Mouse (Mus musculus) CH12.LX (cell line): Measurements from ENCODE around the gene Tnfaip2. TPM values are rescaled to one million over a fixed set of nuclear protein-coding genes. Genes with fewer than 3 reads are reported as not detected.

Source experiments
- DNase-seq: peaks from one replicate; pipeline ENCODE4 v3.0.0-alpha.2; 2013; ENCODE audit errors: extremely low read depth
- H3K27ac ChIP-seq: 2 replicates; pipeline ENCODE4 v1.5.1; 2012; ENCODE audit warnings: low read depth, mild to moderate bottlenecking, control low read depth, moderate library complexity; ENCODE audit not compliant: insufficient read depth
- H3K27me3 ChIP-seq: replicated peaks from 2 replicates; pipeline ENCODE3; 2012; ENCODE audit warnings: inconsistent platforms
- H3K36me3 ChIP-seq, 2 experiments: replicated peaks in 1 of 2; 2 replicates each; pipeline versions ENCODE3 to v1.6.1; 2012; ENCODE audit warnings: inconsistent platforms in 1 of 2, low read length in 1 of 2, mild to moderate bottlenecking in 1 of 2, mixed read lengths in 1 of 2, moderate library complexity in 1 of 2; ENCODE audit not compliant: control insufficient read depth in 1 of 2, insufficient read depth in 1 of 2
- H3K4me1 ChIP-seq, 2 experiments: 2 replicates each; pipeline ENCODE4 v1.6.1; 2012; ENCODE audit warnings: inconsistent platforms in 1 of 2, moderate library complexity in 1 of 2; ENCODE audit not compliant: insufficient read depth in 2 of 2, control insufficient read depth in 1 of 2
- H3K4me2 ChIP-seq: 2 replicates; pipeline ENCODE4 v1.6.1; 2012; ENCODE audit warnings: low read depth, mild to moderate bottlenecking, control low read depth; ENCODE audit not compliant: poor library complexity, insufficient read depth, severe bottlenecking
- H3K4me3 ChIP-seq, 3 experiments: fragments of 150-350 bp in 1 of 3; sonication (generic) in 1 of 3; replicated peaks in 1 of 3; 2 replicates each; pipeline versions ENCODE3 to v1.5.1; 2011 to 2012; ENCODE audit warnings: low read depth in 2 of 3, low read length in 2 of 3, mild to moderate bottlenecking in 2 of 3, moderate library complexity in 2 of 3, control low read depth in 1 of 3, improper control_type of control experiment in 1 of 3, inconsistent platforms in 1 of 3, mixed read lengths in 1 of 3; ENCODE audit not compliant: poor library complexity in 1 of 3
- H3K79me2 ChIP-seq: replicated peaks from 2 replicates; pipeline ENCODE4 v1.6.1; 2012; ENCODE audit warnings: mild to moderate bottlenecking, moderate library complexity; ENCODE audit not compliant: control insufficient read depth, poor library complexity, insufficient read depth, severe bottlenecking; ENCODE audit errors: extremely low read depth
- H3K9ac ChIP-seq: 2 replicates; pipeline ENCODE4 v1.6.1; 2012; ENCODE audit warnings: low read depth, mild to moderate bottlenecking, control low read depth, moderate library complexity; ENCODE audit not compliant: insufficient read depth
- H3K9me3 ChIP-seq: replicated peaks from 2 replicates; pipeline ENCODE3; 2012; ENCODE audit warnings: low read length, inconsistent platforms, mixed read lengths
- BHLHE40 ChIP-seq: IDR thresholded peaks from 2 replicates; pipeline ENCODE4 v1.6.1; 2011; ENCODE audit warnings: mild to moderate bottlenecking, low read depth, low read length, improper control_type of control experiment
- CHD1 ChIP-seq: IDR thresholded peaks from 2 replicates; pipeline ENCODE4 v1.6.1; 2012; ENCODE audit warnings: low read depth, low read length, improper control_type of control experiment, inconsistent platforms
- CHD2 ChIP-seq: IDR thresholded peaks from 2 replicates; pipeline ENCODE4 v1.6.1; 2011; ENCODE audit warnings: low read length, improper control_type of control experiment
- CTCF ChIP-seq, 2 experiments: IDR thresholded peaks in 1 of 2; conservative IDR thresholded peaks in 1 of 2; 2 replicates each; pipeline ENCODE4 v1.5.1; 2011 to 2012; ENCODE audit warnings: low read depth in 2 of 2, low read length in 2 of 2, improper control_type of control experiment in 1 of 2, inconsistent platforms in 1 of 2, mild to moderate bottlenecking in 1 of 2, moderate library complexity in 1 of 2
- E2F4 ChIP-seq: IDR thresholded peaks from 2 replicates; pipeline ENCODE4 v1.6.1; 2011; ENCODE audit warnings: low read depth, low read length, improper control_type of control experiment; ENCODE audit not compliant: insufficient replicate concordance
- HCFC1 ChIP-seq: IDR thresholded peaks from 2 replicates; pipeline ENCODE4 v1.6.1; 2012; ENCODE audit warnings: low read depth, mild to moderate bottlenecking, inconsistent platforms, low read length, improper control_type of control experiment
- JUN ChIP-seq: IDR thresholded peaks from 2 replicates; pipeline ENCODE4 v1.6.1; 2011; ENCODE audit warnings: low read depth, mild to moderate bottlenecking, low read length, improper control_type of control experiment, moderate library complexity; ENCODE audit not compliant: insufficient read depth
- JUND ChIP-seq: conservative IDR thresholded peaks from 2 replicates; pipeline ENCODE4 v1.6.1; 2011; ENCODE audit warnings: low read depth, low read length, improper control_type of control experiment
- KAT2A ChIP-seq: IDR thresholded peaks from 2 replicates; pipeline ENCODE4 v1.6.1; 2012; ENCODE audit warnings: low read length, improper control_type of control experiment, inconsistent platforms; ENCODE audit not compliant: insufficient replicate concordance
- MAFK ChIP-seq: IDR thresholded peaks from 2 replicates; pipeline ENCODE4 v1.6.1; 2011; ENCODE audit warnings: low read length, improper control_type of control experiment; ENCODE audit not compliant: insufficient replicate concordance
- MAX ChIP-seq: IDR thresholded peaks from 2 replicates; pipeline ENCODE4 v1.6.1; 2011; ENCODE audit warnings: low read length, improper control_type of control experiment
- POLR2A ChIP-seq: IDR thresholded peaks from 2 replicates; pipeline ENCODE4 v1.6.1; 2011; ENCODE audit warnings: low read depth, mild to moderate bottlenecking, improper control_type of control experiment, low read length
- RAD21 ChIP-seq: IDR thresholded peaks from 2 replicates; pipeline ENCODE4 v1.6.1; 2011; ENCODE audit warnings: low read depth, mild to moderate bottlenecking, low read length, improper control_type of control experiment, moderate library complexity
- RCOR1 ChIP-seq: conservative IDR thresholded peaks from 2 replicates; pipeline ENCODE4 v1.6.1; 2012; ENCODE audit warnings: low read depth, mild to moderate bottlenecking, inconsistent platforms, low read length, improper control_type of control experiment
- SIN3A ChIP-seq: IDR thresholded peaks from 2 replicates; pipeline ENCODE4 v1.6.1; 2012; ENCODE audit warnings: low read length, improper control_type of control experiment, inconsistent platforms
- TBP ChIP-seq: conservative IDR thresholded peaks from 2 replicates; pipeline ENCODE4 v1.6.1; 2011; ENCODE audit warnings: low read depth, low read length, improper control_type of control experiment
- UBTF ChIP-seq: IDR thresholded peaks from 2 replicates; pipeline ENCODE4 v1.6.1; 2012; ENCODE audit warnings: low read depth, mild to moderate bottlenecking, inconsistent platforms, low read length, improper control_type of control experiment, moderate library complexity
- USF1 ChIP-seq: IDR thresholded peaks from 2 replicates; pipeline ENCODE4 v1.6.1; 2014; ENCODE audit warnings: low read depth, mild to moderate bottlenecking, inconsistent platforms, low read length, improper control_type of control experiment
- USF2 ChIP-seq: conservative IDR thresholded peaks from 2 replicates; pipeline ENCODE4 v1.6.1; 2011; ENCODE audit warnings: low read depth, low read length, improper control_type of control experiment
- ZKSCAN1 ChIP-seq: IDR thresholded peaks from 2 replicates; pipeline ENCODE4 v1.6.1; 2012; ENCODE audit warnings: low read depth, inconsistent platforms, low read length, improper control_type of control experiment, borderline replicate concordance
- ZMIZ1 ChIP-seq: IDR thresholded peaks from 2 replicates; pipeline ENCODE4 v1.6.1; 2012; ENCODE audit warnings: low read depth, mild to moderate bottlenecking, inconsistent platforms, low read length, improper control_type of control experiment
- ZNF384 ChIP-seq: IDR thresholded peaks from 2 replicates; pipeline ENCODE4 v1.6.1; 2012; ENCODE audit warnings: low read depth, low read length, improper control_type of control experiment, inconsistent platforms
- dilution Hi-C: fragments of 300-500 bp; cut with MboI; formaldehyde crosslinking; loops from 2 replicates; pipeline ENCODE4 v1.14.3; 2020; ENCODE audit warnings: low sequenced_read_pairs; ENCODE audit not compliant: extremely low pct_unique_long_range_greater_than_20kb, extremely low pct_ligation_motif_present
- in situ Hi-C: fragments of 300-500 bp; cut with MboI; formaldehyde crosslinking; loops from 3 replicates; pipeline ENCODE4 v1.14.3; 2019; ENCODE audit warnings: low sequenced_read_pairs, low pct_ligation_motif_present, low pct_unique_long_range_greater_than_20kb, mixed read lengths
- polyA plus RNA-seq: library from polyadenylated mRNA; unstranded; fragments of >175 nt; gene quantifications from 2 replicates; pipeline ENCODE4 v1.2.1, GENCODE M21; 2012; ENCODE audit warnings: low read depth; ENCODE audit not compliant: insufficient read length
- total RNA-seq, 2 experiments: library from RNA; depleted of rRNA; stranded (reverse); fragments of 300-350 nt in 1 of 2; fragments of >200 nt in 1 of 2; gene quantifications; 2 replicates each; pipeline ENCODE4 v1.2.3; 2012 to 2014

Gene Tnfaip2
- total and polyA plus RNA-seq, 3 experiments, result 0.93 to 2.5 (median 1.4) TPM

GRCm38 (mm10) chr12:111471119-111471518 is 28.9 kb downstream of the Tnfaip2 start:
- TF ChIP-seq USF2 (no peak), BHLHE40 (no peak), CHD2 (no peak), CTCF (conservative IDR thresholded peaks at IDR 0.05 in 1 of 2, IDR thresholded peaks at IDR 0.05 in 1 of 2; ENCODE audit: low read depth in 2 of 2, low read length in 2 of 2) (no peak), TBP (no peak), E2F4 (no peak), JUND (no peak), ZKSCAN1 (no peak), MAX (no peak), POLR2A (no peak), KAT2A (no peak), ZMIZ1 (no peak), HCFC1 (no peak), UBTF (no peak), SIN3A (no peak)
- no peak overlapping the region for H3K4me2 ChIP-seq
- in situ Hi-C loops (no loop called here), dilution Hi-C loops (no loop called here)
- H3K27me3 ChIP-seq, result peaks cover 14% of the 10 kb centered on the region
- no peak overlapping the region for H3K27ac ChIP-seq
- H3K9ac ChIP-seq, result no peak overlapping the region
- no peak overlapping the region for H3K4me3 ChIP-seq
- no peaks in the 10 kb centered on the region for H3K36me3 ChIP-seq
- H3K79me2 ChIP-seq, result no peaks in the 10 kb centered on the region
- H3K4me1 ChIP-seq, result peaks cover 11 to 21% of the 10 kb centered on the region in 2 experiments
- DNase-seq, result no peak
- no peaks in the 10 kb centered on the region for H3K9me3 ChIP-seq

- Histone ChIP-seq H3K9me3 (no peaks in the 10 kb centered on the region), H3K9ac (no peak overlapping the region), H3K79me2 (no peaks in the 10 kb centered on the region), H3K4me3 (no peak overlapping the region), H3K36me3 (no peaks in the 10 kb centered on the region), H3K4me2 (no peak overlapping the region), H3K4me1 (peaks cover 9 to 21% of the 10 kb centered on the region in 2 experiments)
- DNase-seq, result no peak
- TF ChIP-seq JUN (no peak), ZNF384 (no peak), CHD1 (no peak), RCOR1 (no peak), MAFK (no peak), POLR2A (no peak), RAD21 (no peak), USF1 (no peak), KAT2A (no peak)
- TF ChIP-seq, all 38 proteins: peak for 0
- in situ Hi-C loops (no loop called here), dilution Hi-C loops (no loop called here)
- H3K27ac ChIP-seq, result no peak overlapping the region
- peaks cover 8% of the 10 kb centered on the region for H3K27me3 ChIP-seq
Observed at GRCm38 (mm10) chr12:111471721-111472120, 29.5 kb downstream of the Tnfaip2 start.
